Mouse (Mus musculus) thymus, adult 2 months (tissue): Measurements from ENCODE around the gene Abcf1.

ENCODE experiments used
- CTCF ChIP-seq: fragments of 200-500 bp; IDR thresholded peaks from 2 replicates; pipeline ENCODE4 v1.5.1; 2012; ENCODE audit warnings: mild to moderate bottlenecking, control low read depth, low read length, moderate library complexity, borderline replicate concordance; ENCODE audit not compliant: control insufficient read depth, poor library complexity, insufficient read depth; ENCODE audit errors: extremely low read depth
- POLR2A ChIP-seq: fragments of 200-500 bp; IDR thresholded peaks from 2 replicates; pipeline ENCODE4 v1.6.1; 2012; ENCODE audit warnings: mild to moderate bottlenecking, low read length, control low read depth, moderate library complexity; ENCODE audit not compliant: control insufficient read depth, poor library complexity, insufficient read depth; ENCODE audit errors: extremely low read depth

DNA sequence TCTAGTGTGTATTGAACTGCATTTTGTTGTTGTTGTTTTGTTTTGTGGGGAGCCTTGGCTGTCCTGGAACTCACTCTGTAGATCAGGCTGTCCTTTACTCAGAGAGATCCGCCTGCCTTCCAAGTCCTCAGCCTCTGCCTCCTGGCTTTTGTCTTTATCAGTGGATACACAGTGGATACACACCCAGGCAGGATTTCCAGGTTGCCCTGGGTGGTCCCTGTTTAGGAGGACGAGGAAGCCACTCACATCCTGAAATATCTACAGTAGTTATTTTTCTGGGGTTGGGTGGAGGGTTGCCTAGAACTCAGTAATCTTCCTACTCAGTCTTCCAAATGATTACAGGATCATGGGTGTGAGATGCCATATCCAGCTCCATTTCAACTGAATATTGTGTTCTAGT lies 49.4 kb upstream of the Abcf1 start:
- no peak for TF ChIP-seq CTCF
- no peak for TF ChIP-seq POLR2A
